Mouse (Mus musculus) bone marrow, adult 2 months (tissue): Measurements from ENCODE around the gene Arl5a. TPM values are rescaled to one million over a fixed set of nuclear protein-coding genes. Genes with fewer than 3 reads are reported as not detected.

ENCODE experiments used
- H3K27ac ChIP-seq: fragments of 200-500 bp; 2 replicates; pipeline ENCODE4 v1.5.1; 2012; ENCODE audit warnings: low read depth, mild to moderate bottlenecking, control low read depth, inconsistent platforms, low read length; ENCODE audit not compliant: control insufficient read depth, poor library complexity, insufficient read depth
- H3K4me1 ChIP-seq: fragments of 200-500 bp; 2 replicates; pipeline ENCODE4 v1.6.1; 2011; ENCODE audit warnings: low read length; ENCODE audit not compliant: control insufficient read depth, insufficient read depth
- H3K4me3 ChIP-seq: fragments of 200-500 bp; replicated peaks from 2 replicates; pipeline ENCODE3; 2011; ENCODE audit warnings: mild to moderate bottlenecking, low read depth, low read length, control low read depth; ENCODE audit not compliant: control insufficient read depth
- CTCF ChIP-seq: fragments of 200-500 bp; IDR thresholded peaks from 2 replicates; pipeline ENCODE4 v1.5.1; 2011; ENCODE audit warnings: low read length, control low read depth; ENCODE audit not compliant: control insufficient read depth, insufficient read depth
- POLR2A ChIP-seq: fragments of 200-500 bp; IDR thresholded peaks from 2 replicates; pipeline ENCODE4 v1.6.1; 2011; ENCODE audit warnings: low read depth, mild to moderate bottlenecking, control low read depth, low read length, borderline replicate concordance; ENCODE audit not compliant: control insufficient read depth
- WGBS: fragments of 180-500 bp; shearing (Covaris S2); methylation state at CpG from one replicate; pipeline ENCODE4 v1.1.7; 2018; 5-methylcytosine and 5-hydroxymethylcytosine counted together
- polyA plus RNA-seq: library from polyadenylated mRNA; stranded (reverse); fragments of >200 nt; gene quantifications from 2 replicates; pipeline ENCODE4 v1.2.4, GENCODE M21; 2011; ENCODE audit warnings: low replicate concordance; ENCODE audit not compliant: missing spikeins, insufficient read depth, insufficient read length

Arl5a gene
- polyA plus RNA-seq, 1 experiment = 13.9 TPM

DNA sequence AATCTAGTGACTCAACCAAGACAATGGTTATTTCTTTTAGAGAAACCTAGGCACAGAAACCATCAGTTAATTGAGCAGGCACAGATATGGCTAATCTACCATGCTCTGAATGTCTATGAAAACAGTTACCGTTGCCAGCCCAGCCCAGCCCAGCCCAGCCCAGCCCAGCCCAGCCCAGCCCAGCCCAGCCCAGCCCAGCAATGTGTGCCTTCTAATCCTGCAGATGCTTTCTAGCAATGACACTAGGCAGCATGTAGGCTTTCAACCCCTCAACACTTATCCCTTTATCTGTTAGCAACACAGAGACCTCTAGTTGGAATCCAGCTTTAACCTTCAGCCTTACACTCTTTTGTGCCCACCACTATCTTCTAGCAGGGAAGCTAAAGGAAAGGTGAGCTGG, 24.2 kb upstream of the Arl5a start:
- Histone ChIP-seq H3K4me1 (no peaks in the 10 kb centered on the region), H3K4me3 (no peak overlapping the region), H3K27ac (no peak overlapping the region)
- TF ChIP-seq POLR2A = no peak
- no peak for TF ChIP-seq CTCF
- 50% methylated on average over 1 of the region's 1 CpGs for WGBS

- TF ChIP-seq CTCF (no peak), POLR2A (no peak)
- Histone ChIP-seq H3K4me3 (no peak overlapping the region), H3K4me1 (no peaks in the 10 kb centered on the region), H3K27ac (no peak overlapping the region)
- WGBS = 77% methylated on average over 5 of the region's 5 CpGs
Measured at GRCm38 (mm10) chr2:52446648-52447047, 21.9 kb upstream of the Arl5a start.

- H3K27ac ChIP-seq = no peak overlapping the region
- H3K4me3 ChIP-seq = no peak overlapping the region
- 77% methylated on average over 5 of the region's 5 CpGs for WGBS
- TF ChIP-seq POLR2A (no peak), CTCF (no peak)
- no peaks in the 10 kb centered on the region; the same call in 1 of the 2 replicates for H3K4me1 ChIP-seq
Measured at GRCm38 (mm10) chr2:52442125-52442524, 17.4 kb upstream of the Arl5a start.

GRCm38 (mm10) chr2:52440420-52441015, 15.8 kb upstream of the Arl5a start:
- Histone ChIP-seq H3K4me3 (no peak overlapping the region), H3K27ac (no peak overlapping the region), H3K4me1 (no peaks in the 10 kb centered on the region; the same call in 1 of the 2 replicates)
- WGBS = 75% methylated on average over 4 of the region's 4 CpGs
- no peak for TF ChIP-seq CTCF
- TF ChIP-seq POLR2A = no peak

GRCm38 (mm10) chr2:52438437-52438836, 13.7 kb upstream of the Arl5a start:
- no peak for TF ChIP-seq CTCF
- no peak for TF ChIP-seq POLR2A

GRCm38 (mm10) chr2:52438013-52438412, 13.3 kb upstream of the Arl5a start:
- Histone ChIP-seq H3K4me3 (no peak overlapping the region), H3K4me1 (no peaks in the 10 kb centered on the region; the same call in 1 of the 2 replicates), H3K27ac (no peak overlapping the region)
- TF ChIP-seq POLR2A (no peak), CTCF (no peak)
- 15% methylated on average over 6 of the region's 6 CpGs for WGBS

More at GRCm38 (mm10) chr2:52438437-52438836, 13.7 kb upstream of the Arl5a start:
- WGBS = 91% methylated on average over 4 of the region's 4 CpGs
- no peaks in the 10 kb centered on the region; the same call in 1 of the 2 replicates for H3K4me1 ChIP-seq
- no peak overlapping the region for H3K4me3 ChIP-seq
- H3K27ac ChIP-seq = no peak overlapping the region

DNA sequence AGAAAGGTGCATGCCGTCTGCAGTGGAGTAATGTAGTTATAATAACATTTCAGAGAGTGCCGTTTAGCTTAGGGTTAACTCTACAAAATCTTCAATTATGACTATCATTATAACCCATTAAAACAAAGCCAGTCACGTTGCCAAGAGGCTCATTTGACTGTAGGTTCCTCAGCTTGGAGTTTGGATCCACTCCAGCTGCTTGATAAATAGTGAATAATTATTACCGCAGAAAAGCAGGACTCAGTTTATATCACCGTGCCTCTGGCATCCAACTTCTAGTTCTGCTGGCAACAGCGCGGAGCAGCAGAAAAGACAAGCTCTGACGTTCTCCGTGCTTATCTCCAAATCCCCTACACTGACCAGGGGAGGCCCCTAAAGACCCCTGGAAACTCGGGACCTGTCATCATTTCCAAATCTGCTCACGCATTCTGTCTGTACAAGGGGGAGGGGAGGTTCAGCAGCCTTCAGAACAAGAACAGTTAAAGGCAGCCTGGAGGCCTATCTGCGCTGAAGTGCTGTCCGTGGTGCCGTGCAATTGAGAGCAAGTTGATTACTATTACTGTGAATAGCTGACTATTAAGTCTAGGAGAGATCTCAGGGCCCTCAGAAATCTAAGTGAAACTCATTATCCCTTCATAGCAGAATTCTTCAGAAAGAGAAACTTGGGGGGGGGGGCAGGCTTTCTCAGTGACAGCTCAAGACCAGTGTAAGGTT, 11.4 kb upstream of the Arl5a start:
- Histone ChIP-seq H3K27ac (no peak overlapping the region), H3K4me1 (no peaks in the 10 kb centered on the region; the same call in 1 of the 2 replicates), H3K4me3 (no peak overlapping the region)
- 88% methylated on average over 14 of the region's 14 CpGs for WGBS
- TF ChIP-seq POLR2A (no peak), CTCF (no peak)

DNA sequence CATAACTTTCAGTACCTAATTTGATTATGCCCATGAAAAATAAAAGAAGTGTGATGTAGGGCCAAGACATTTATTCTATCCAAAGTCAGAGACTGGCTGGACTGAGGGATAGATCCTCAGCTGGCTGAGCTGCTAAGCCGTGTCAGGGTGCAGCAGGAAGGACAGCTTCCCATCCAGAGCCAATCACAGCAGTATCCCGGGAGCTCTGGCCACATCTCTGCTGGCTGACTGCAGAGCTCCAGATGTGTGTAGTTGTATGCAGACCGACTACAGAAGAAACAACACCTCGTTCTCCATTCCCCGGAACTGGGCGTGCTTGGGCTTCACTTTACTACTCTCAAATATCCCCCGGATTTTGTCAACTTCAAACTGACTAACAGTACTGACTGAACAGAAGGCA, 8.7 kb upstream of the Arl5a start:
- WGBS = 86% methylated on average over 7 of the region's 7 CpGs
- no peaks in the 10 kb centered on the region for H3K4me1 ChIP-seq
- no peak overlapping the region for H3K4me3 ChIP-seq
- no peak for TF ChIP-seq CTCF
- no peak for TF ChIP-seq POLR2A
- no peak overlapping the region for H3K27ac ChIP-seq

DNA sequence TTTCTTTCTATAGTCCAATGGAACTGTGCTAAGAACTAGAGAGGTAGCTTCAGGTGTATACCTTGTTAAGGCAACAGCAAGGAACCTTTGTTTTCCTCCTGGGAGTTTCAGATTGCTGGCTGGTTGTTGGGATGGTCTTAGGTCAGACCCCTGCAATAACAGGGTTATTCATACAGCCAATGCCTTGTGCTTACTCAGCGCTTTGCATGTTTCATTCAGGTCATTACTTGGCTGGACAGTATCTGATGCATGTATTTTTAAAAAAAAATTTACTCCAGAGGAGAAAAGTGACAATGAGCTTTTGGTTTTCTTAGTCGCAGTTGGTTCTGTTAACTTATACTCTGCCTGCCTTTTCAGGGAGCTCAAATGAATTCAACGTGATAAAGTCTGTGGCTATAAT, 2.7 kb upstream of the Arl5a start:
- 85% methylated on average over 3 of the region's 3 CpGs for WGBS
- no peak overlapping the region for H3K27ac ChIP-seq
- H3K4me3 ChIP-seq = no peak overlapping the region
- no peaks in the 10 kb centered on the region for H3K4me1 ChIP-seq
- TF ChIP-seq POLR2A (no peak), CTCF (no peak)
